Mouse (Mus musculus) neural tube, embryonic 13.5 days (tissue): Measurements from ENCODE around the gene Fgf11. TPM values are rescaled to one million over a fixed set of nuclear protein-coding genes. Genes with fewer than 3 reads are reported as not detected.

Source experiments
- ATAC-seq: fragments of 200-750 bp; cut with Nextera tagmentation; 2 replicates; pipeline ENCODE4 v1.8.0; 2017; ENCODE audit warnings: low read depth, mild to moderate bottlenecking, moderate TSS enrichment, moderate library complexity
- H3K27ac ChIP-seq: fragments of 300-500 bp; sonication (generic); replicated peaks from 2 replicates; pipeline ENCODE4 v1.5.1; 2015; ENCODE audit warnings: moderate library complexity, mild to moderate bottlenecking, inconsistent platforms
- H3K27me3 ChIP-seq: fragments of 300-500 bp; sonication (generic); 2 replicates; pipeline ENCODE4 v1.6.1; 2015; ENCODE audit warnings: mild to moderate bottlenecking, inconsistent platforms
- H3K36me3 ChIP-seq: fragments of 300-500 bp; sonication (generic); 2 replicates; pipeline ENCODE4 v1.6.1; 2015; ENCODE audit warnings: mild to moderate bottlenecking, inconsistent platforms
- H3K4me1 ChIP-seq: fragments of 300-500 bp; sonication (generic); replicated peaks from 2 replicates; pipeline ENCODE4 v1.6.1; 2015; ENCODE audit warnings: inconsistent platforms
- H3K4me2 ChIP-seq: fragments of 300-500 bp; sonication (generic); 2 replicates; pipeline ENCODE4 v1.6.1; 2015; ENCODE audit warnings: inconsistent platforms, mild to moderate bottlenecking, moderate library complexity
- H3K4me3 ChIP-seq: fragments of 300-500 bp; sonication (generic); 2 replicates; pipeline ENCODE4 v1.5.1; 2015; ENCODE audit warnings: mild to moderate bottlenecking, inconsistent platforms
- H3K9ac ChIP-seq: fragments of 300-500 bp; sonication (generic); 2 replicates; pipeline ENCODE4 v1.6.1; 2015; ENCODE audit warnings: moderate library complexity, mild to moderate bottlenecking, inconsistent platforms
- H3K9me3 ChIP-seq: fragments of 300-500 bp; sonication (generic); 2 replicates; pipeline ENCODE4 v1.6.1; 2016; ENCODE audit warnings: inconsistent platforms
- WGBS: fragments of 180-500 bp; shearing (Covaris S2); methylation state at CpG from one replicate; pipeline ENCODE4 v1.1.7; 2015; 5-methylcytosine and 5-hydroxymethylcytosine counted together
- polyA plus RNA-seq: library from polyadenylated mRNA; unstranded; fragments of >200 nt; fragmentation: Nextera tagmentation; extraction: Ambion mirVana; gene quantifications from 2 replicates; pipeline ENCODE4 v1.2.1, GENCODE M21; 2015

Gene Fgf11
- polyA plus RNA-seq, 1 experiment from 2014 or later = 6.8 TPM

DNA sequence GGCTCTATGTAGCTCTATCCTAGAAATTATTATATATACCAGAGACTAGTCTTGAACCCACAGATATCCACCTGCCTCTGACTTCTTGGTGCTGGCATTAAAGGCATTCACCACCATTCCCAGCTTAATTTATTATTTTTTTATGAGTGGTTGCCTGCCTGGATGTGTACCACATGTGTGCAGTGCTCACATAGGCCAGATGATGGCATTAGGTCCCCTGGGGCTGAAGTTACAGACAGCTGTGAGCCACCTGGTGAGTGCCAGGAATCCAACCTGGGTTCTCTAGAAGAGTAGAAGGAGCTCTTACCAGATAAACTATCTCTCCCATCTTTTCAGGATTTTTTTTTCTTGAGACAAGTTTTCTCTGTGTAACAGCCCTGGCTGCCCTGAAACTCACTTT, 8.6 kb upstream of the Fgf11 start:
- Histone ChIP-seq H3K27me3 (peaks cover 24% of the 10 kb centered on the region), H3K9me3 (no peaks in the 10 kb centered on the region), H3K4me3 (no peak overlapping the region), H3K4me2 (no peak overlapping the region), H3K27ac (no peak overlapping the region), H3K4me1 (peaks cover 3% of the 10 kb centered on the region; the same call in 1 of the 2 replicates), H3K9ac (no peak overlapping the region), H3K36me3 (no peaks in the 10 kb centered on the region)
- ATAC-seq = no peak

DNA sequence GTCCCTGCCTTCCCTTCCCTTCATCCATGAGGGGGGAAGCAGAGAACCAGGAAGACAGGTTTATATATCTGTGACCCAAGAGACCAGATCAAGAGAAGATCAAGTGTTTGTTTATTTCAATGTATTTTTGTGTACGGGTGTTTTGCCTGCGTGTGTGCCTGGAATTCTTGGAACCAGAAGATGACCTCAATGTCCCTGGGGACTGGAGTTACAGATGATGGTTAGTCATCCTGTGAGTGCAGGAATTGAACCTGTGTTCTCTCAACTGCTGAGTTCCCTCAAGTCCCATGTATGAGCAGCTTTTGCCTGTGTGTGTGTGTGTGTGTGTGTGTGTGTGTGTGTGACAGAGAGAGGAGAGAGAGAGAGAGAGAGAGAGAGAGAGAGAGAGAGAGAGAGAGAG, 6.0 kb upstream of the Fgf11 start:
- H3K27me3 ChIP-seq = peaks cover 38% of the 10 kb centered on the region
- ATAC-seq = no peak
- no peak overlapping the region for H3K4me2 ChIP-seq
- H3K27ac ChIP-seq = no peak overlapping the region
- WGBS = 76% methylated on average over 2 of the region's 2 CpGs
- H3K36me3 ChIP-seq = no peaks in the 10 kb centered on the region
- peaks cover 29% of the 10 kb centered on the region for H3K4me1 ChIP-seq
- no peak overlapping the region for H3K4me3 ChIP-seq
- no peak overlapping the region for H3K9ac ChIP-seq
- no peaks in the 10 kb centered on the region for H3K9me3 ChIP-seq

DNA sequence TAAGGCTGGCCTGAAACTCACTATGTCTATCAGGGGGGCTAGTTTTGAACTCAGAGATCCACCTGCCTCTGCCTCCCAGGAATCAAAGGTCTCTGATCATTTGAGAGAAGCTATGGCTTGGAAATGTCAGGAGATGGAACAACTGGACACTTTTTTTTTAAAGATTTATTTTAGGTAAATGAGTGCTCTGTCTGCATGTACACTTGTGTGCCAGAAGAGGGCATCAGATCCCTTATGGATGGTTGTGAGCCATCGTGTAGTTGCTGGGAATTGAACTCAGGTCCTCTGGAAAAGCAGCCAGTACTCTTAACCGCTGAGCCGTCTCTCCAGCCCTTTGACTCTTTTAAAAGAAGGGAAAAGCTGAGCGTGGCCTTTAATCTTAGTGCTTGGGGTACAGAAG, 4.7 kb upstream of the Fgf11 start:
- Histone ChIP-seq H3K4me2 (no peak overlapping the region), H3K36me3 (no peaks in the 10 kb centered on the region), H3K4me3 (no peak overlapping the region), H3K9ac (no peak overlapping the region), H3K27me3 (peaks cover 42% of the 10 kb centered on the region), H3K4me1 (peaks cover 41% of the 10 kb centered on the region), H3K27ac (no peak overlapping the region), H3K9me3 (no peaks in the 10 kb centered on the region)
- ATAC-seq = no peak
- 87% methylated on average over 4 of the region's 4 CpGs for WGBS

DNA sequence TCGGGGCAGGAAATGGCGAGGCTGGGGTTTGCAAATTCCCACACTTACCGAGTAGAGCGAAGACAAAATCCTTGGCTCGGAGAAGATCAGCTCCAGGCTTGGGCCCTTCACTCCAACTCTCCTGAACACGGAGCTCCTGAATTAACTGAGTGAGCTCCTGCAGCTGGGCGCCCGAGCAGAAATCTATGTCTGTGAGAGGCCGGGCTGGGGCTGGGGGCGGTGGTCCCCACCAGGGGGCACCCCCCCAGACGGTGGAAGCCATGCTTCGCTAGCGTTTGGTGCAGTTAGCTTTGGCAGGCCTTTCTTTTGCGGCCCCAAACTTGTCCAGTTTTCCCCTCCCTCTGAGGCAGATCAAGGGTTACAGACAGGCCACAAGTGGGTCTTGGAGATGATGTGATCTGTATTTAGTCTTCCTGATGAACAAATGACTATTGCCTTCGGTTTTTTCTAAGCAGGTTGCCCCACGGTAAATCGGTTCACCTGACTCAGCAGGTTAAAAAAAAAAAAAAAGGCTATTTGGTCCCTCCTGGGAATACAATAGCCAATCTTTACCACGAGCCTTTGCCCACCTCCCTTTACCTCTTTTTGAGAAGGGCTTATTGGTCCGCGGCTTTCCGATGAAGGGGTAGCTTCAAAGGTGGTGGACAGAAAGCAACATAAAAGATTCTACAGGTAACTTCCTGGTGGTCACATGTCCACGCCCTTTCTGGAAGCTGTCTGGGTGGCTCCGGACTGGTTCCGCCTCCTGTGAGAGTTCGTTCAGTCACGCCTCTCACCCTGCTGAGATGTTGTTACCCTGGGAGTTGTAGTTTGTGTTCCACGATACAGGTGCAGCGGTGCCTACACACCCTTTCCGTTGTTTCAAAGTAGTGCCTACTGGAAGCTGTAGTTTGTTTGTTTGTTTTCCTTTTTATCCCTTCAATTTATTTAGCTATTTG, 3.6 kb upstream of the Fgf11 start, which contains the start of gene Tmem102:
Gene Tmem102, minus strand, starts transcription at position 653 of the 938 bp plus-strand sequence.
- Histone ChIP-seq H3K9ac (peak within 1 kb of the TSS; percentile 6; the same call in 1 of the 2 replicates), H3K9me3 (no peaks in the 10 kb centered on the region), H3K36me3 (no peaks in the 10 kb centered on the region), H3K4me2 (peak within 1 kb of the TSS; percentile 96), H3K27ac (no peak within 1 kb of the TSS), H3K4me1 (peaks cover 51% of the 10 kb centered on the region), H3K4me3 (peak within 1 kb of the TSS; percentile 60), H3K27me3 (peaks cover 42% of the 10 kb centered on the region)
- 5% methylated on average over 29 of the region's 29 CpGs for WGBS
- ATAC-seq = no peak

DNA sequence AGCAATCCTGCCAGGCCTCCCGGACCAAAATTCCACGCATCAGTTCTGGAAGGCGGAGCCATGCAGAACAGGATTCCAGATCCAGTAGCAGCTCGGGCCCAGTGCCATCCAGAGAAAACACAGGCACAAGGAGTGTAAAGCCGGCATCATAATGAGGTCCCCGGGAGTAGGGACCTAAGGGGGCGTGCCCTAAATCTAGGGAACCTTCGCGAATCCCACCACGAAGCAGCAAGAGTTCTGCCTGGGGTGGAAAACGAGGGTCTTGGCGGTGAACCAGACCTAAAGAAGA, 2.9 kb upstream of the Fgf11 start:
- H3K4me1 ChIP-seq = peaks cover 57% of the 10 kb centered on the region
- 5% methylated on average over 12 of the region's 12 CpGs for WGBS
- peak overlapping the region; percentile 96 for H3K4me2 ChIP-seq
- H3K9ac ChIP-seq = peak overlapping the region; percentile 6; the same call in 1 of the 2 replicates
- H3K4me3 ChIP-seq = peak overlapping the region; percentile 60
- peaks cover 42% of the 10 kb centered on the region for H3K27me3 ChIP-seq
- H3K36me3 ChIP-seq = no peaks in the 10 kb centered on the region
- no peak overlapping the region for H3K27ac ChIP-seq
- no peak for ATAC-seq
- no peaks in the 10 kb centered on the region for H3K9me3 ChIP-seq

DNA sequence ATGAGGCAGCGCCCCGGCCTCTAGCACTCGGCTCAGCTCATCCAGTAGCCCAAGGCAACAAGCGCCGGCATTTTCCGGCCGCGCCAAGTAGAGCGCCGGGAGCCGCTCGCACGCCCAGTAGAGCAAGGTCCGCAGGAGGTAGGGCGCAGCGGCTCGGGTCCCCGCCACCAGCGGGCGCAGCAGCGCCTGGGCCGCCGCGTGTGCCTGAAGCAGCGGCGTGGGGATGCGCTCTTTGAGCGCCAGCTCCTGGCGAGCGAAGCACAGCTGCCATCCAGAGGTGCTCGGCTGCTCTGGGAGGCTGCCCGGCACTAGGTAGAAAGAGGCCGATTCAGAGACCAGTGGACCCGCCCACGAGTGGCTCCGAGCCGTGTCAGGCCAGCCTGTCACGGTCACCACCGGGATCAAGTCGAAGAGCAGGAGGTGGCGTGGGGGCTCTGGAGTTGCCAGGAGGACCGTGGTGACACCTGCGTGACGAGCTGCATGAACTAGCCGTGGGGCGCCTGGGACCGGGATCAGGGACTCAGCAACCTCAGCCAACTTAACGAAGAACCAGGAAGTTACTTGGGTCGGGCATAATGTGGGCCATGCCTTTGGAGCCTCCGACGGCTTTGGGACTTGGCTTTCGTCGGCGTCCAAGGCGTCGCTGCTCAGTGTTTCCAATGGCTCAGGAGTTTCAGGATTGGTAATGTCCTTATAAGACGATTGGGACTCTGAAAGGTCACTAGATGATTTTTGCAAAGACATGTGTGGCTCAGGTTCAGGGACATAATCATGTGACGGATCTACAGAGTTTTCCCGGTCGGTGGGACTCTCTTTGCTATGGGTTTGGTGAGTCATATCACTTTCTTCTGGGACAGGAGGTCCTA, 2.4 kb upstream of the Fgf11 start:
- no peaks in the 10 kb centered on the region for H3K9me3 ChIP-seq
- WGBS = under 1% methylated on average over 60 of the region's 60 CpGs
- peak overlapping the region; percentile 96 for H3K4me2 ChIP-seq
- peak; percentile 20 for ATAC-seq
- H3K36me3 ChIP-seq = no peaks in the 10 kb centered on the region
- peaks cover 63% of the 10 kb centered on the region for H3K4me1 ChIP-seq
- H3K27ac ChIP-seq = peak overlapping the region; percentile 82
- peak overlapping the region; percentile 60 for H3K4me3 ChIP-seq
- H3K27me3 ChIP-seq = peaks cover 42% of the 10 kb centered on the region
- H3K9ac ChIP-seq = peak overlapping the region; percentile 82

DNA sequence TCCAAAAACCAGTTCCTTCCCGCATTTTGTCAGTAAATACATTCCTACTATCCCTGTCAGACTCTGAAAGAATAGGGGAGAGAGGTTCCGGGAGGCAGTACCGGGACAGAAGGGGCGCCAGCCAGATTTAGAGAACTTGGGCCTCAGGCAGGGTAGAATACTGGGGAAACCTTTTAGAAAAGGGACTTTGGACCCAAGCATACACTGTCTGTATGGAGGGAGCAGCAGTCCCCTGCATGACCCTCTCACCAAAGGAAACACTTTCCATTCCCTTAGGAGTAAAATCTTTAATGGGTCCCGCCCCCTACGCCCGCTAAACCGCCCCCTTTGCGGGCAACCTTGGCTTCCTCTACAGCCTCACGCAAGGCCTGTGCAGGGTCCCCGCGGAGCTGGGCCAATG, 1.7 kb upstream of the Fgf11 start:
- H3K4me1 ChIP-seq = peaks cover 69% of the 10 kb centered on the region
- H3K9ac ChIP-seq = peak overlapping the region; percentile 82
- under 1% methylated on average over 12 of the region's 12 CpGs for WGBS
- H3K27me3 ChIP-seq = peaks cover 42% of the 10 kb centered on the region
- H3K4me3 ChIP-seq = peak overlapping the region; percentile 60
- H3K4me2 ChIP-seq = peak overlapping the region; percentile 96
- peak overlapping the region; percentile 82 for H3K27ac ChIP-seq
- no peaks in the 10 kb centered on the region for H3K36me3 ChIP-seq
- no peak for ATAC-seq
- no peaks in the 10 kb centered on the region for H3K9me3 ChIP-seq

DNA sequence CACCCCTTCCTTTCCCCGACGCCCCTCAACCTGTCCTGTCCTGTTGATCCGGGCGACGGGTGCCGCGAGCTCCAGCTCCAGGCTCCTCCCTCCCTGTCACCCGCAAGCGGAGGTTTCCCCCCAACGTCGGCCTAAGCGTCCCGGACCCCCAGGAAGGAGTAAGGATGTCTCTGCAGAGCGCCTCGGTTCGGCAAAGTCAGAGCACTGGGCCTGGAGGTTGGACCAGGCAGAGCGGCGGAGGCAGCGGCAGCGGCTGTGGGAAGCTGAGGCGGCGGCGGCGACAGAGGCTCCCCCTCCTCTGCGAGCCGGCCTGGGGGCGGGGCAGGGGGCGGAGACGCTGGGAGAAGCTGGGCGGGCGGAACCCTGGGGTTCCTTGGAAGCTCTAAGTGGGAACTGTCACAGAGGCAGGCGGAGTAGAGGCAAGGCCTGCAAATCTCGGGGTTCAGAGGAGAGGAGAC, 1.0 kb upstream of the Fgf11 start:
- Histone ChIP-seq H3K27ac (peak overlapping the region; percentile 82), H3K4me3 (peak overlapping the region; percentile 60), H3K9me3 (no peaks in the 10 kb centered on the region), H3K9ac (peak overlapping the region; percentile 82), H3K4me1 (peaks cover 72% of the 10 kb centered on the region), H3K4me2 (peak overlapping the region; percentile 96), H3K36me3 (0 out of 2 replicates have a peak, but pooled peaks cover under 1% of the 10 kb centered on the region), H3K27me3 (peaks cover 47% of the 10 kb centered on the region)
- under 1% methylated on average over 33 of the region's 33 CpGs for WGBS
- peak; percentile 12; the same call in 1 of the 2 replicates for ATAC-seq

DNA sequence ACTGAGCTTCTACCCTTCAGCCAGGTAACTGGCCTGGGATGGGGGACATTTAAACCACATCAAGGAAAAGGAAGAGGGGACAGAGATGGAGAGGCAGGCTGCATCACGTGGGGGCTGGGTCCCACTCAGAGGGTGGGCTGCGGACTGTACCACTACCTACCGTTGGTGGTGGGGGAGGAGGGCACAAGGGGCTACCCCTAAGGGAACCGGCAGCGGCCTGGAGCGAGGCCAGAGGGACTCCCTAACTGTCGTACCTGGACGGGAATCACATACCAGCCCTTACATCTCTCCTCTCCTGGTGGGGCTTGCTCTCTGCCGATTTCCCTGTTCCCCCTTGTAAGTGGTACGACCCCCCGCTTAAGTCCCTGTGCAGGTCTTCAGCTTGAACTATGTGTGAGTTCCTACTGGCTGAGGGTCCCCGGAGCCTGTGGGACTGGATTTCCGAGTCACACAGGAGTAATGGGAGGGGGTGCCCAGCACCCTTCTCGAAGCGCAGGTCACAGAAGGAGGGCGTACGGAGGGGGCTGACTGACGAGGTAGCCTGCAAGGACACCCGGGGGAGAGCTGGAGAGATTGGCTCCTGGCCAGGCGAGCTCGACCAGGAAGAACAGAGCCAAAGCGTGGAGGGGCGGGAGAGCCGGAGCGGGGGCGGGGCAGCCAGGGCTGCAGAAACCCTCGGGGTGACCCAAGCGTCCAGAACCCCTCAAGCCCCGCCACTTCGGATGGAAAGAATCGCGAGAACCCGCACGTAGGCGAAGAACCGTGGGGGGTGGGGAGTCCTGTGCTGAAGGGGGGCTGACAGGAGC, 1.1 kb downstream of the Fgf11 start:
- peak; percentile 72 for ATAC-seq
- Histone ChIP-seq H3K4me2 (peak overlapping the region; percentile 96), H3K27me3 (peaks cover 44% of the 10 kb centered on the region), H3K9me3 (no peaks in the 10 kb centered on the region), H3K9ac (peak overlapping the region; percentile 82), H3K27ac (peak overlapping the region; percentile 94), H3K4me1 (peaks cover 78% of the 10 kb centered on the region), H3K36me3 (0 out of 2 replicates have a peak, but pooled peaks cover 4% of the 10 kb centered on the region), H3K4me3 (peak overlapping the region; percentile 60)
- WGBS = under 1% methylated on average over 36 of the region's 36 CpGs

DNA sequence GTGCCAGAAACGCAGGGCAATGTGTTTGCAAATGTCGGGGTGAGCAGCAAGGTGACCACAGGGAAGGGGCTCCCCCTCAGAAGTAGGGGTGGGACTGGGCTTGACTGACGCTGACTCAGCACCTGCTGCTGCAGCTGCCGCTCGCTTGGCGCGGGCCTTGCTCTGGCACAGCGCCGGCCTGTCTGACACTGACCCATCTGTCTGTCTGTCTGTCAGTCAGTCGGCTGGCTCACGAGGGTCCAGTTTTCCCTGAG, 1.6 kb downstream of the Fgf11 start:
- Histone ChIP-seq H3K36me3 (0 out of 2 replicates have a peak, but pooled peaks cover 4% of the 10 kb centered on the region), H3K27me3 (peaks cover 39% of the 10 kb centered on the region), H3K4me1 (peaks cover 79% of the 10 kb centered on the region), H3K4me3 (peak overlapping the region; percentile 60), H3K4me2 (peak overlapping the region; percentile 96), H3K9ac (peak overlapping the region; percentile 82), H3K27ac (peak overlapping the region; percentile 94), H3K9me3 (no peaks in the 10 kb centered on the region)
- peak; percentile 12; the same call in 1 of the 2 replicates for ATAC-seq
- WGBS = under 1% methylated on average over 11 of the region's 11 CpGs

DNA sequence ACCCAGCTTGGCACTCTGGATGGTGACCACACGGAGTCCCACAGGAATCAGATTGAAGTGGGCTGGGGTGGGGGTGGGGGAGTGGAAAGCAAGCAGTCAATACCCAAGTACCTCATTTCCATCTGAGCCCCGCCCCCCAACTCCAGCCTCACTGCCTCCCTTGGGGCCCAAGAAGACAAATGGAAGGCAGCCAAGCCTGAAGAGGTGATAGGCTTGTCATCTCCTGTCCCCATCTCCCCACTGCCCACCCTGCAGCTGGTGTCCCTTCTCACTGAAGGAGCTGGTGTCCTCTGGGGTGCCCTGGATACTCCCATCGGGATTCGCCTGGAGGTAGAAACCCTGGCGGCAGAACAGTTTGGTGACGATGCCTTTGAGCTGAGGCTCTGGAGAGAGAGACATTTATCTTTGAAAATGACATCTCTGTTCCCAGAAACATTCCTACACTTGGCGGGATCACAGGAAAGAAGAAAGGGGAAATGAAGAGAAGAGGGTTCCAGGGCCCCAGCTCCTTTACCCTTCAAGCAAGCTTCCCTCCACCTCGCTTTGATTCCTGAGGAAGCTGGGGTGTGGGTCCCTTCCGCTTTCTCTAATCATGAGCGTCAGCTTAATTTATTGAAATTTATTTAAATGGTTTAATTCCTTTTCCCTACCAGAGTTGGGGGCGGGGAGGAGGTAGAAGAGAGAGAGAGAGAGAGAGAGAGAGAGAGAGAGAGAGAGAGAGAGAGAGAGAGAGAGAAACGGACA, 2.1 kb downstream of the Fgf11 start:
- WGBS = 14% methylated on average over 12 of the region's 12 CpGs
- no peak for ATAC-seq
- peak overlapping the region; percentile 96 for H3K4me2 ChIP-seq
- peak overlapping the region; percentile 94 for H3K27ac ChIP-seq
- peaks cover 35% of the 10 kb centered on the region for H3K27me3 ChIP-seq
- H3K9ac ChIP-seq = peak overlapping the region; percentile 82
- H3K36me3 ChIP-seq = 0 out of 2 replicates have a peak, but pooled peaks cover 4% of the 10 kb centered on the region
- peak overlapping the region; percentile 60 for H3K4me3 ChIP-seq
- H3K9me3 ChIP-seq = no peaks in the 10 kb centered on the region
- peaks cover 74% of the 10 kb centered on the region for H3K4me1 ChIP-seq
